Mouse (Mus musculus): Measurements from ENCODE around the gene Nthl1.

DNA sequence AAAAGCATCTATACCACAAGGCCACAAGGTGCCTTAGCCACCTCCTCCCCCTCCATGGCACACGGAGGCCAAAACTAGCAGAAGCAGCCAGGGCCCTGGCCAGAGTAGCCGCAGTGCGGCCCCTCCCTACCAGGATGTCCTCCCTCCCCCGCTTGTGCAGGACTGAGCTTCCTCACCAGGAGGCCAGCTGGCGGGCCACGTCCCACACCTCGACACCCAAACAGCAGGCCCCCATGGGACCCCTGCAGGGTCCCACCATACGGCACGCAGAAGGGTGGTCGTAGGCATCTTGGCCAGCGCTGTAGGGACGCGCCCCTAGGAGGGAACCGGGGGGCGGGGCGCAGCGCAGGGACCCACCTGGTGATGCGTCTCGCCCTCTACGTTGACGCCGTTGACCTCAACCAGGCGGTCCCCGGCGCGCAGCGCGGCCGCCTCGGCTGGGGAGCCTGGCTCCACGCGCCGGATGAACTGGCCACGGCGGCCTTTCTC lies 17.1 kb downstream of the Nthl1 start:
- TF ChIP-seq CEBPB (IDR thresholded peaks at IDR 0.05; ENCODE audit: insufficient read depth, poor library complexity, severe bottlenecking) (no peak), POLR2A (IDR thresholded peaks at IDR 0.05; ENCODE audit: insufficient read length, low read depth) (no peak), POLR2AphosphoS2 (IDR thresholded peaks at IDR 0.05; ENCODE audit: insufficient read length, low read depth) (no peak), MYOD1 (IDR thresholded peaks at IDR 0.05; ENCODE audit: control insufficient read depth in 1 of 3, insufficient read length in 2 of 3, low read depth in 2 of 3) (peak in 1 of 3 experiments; percentile 14), USF1 (IDR thresholded peaks at IDR 0.05; ENCODE audit: low read depth) (no peak), TCF12 (IDR thresholded peaks at IDR 0.05; ENCODE audit: insufficient read depth, poor library complexity, severe bottlenecking) (no peak), E2F4 (IDR thresholded peaks at IDR 0.05; ENCODE audit: insufficient read depth) (no peak)

Data from myocyte (in vitro differentiated cells).